Mouse (Mus musculus): ENCODE results near the gene Pdlim7. TPM values are rescaled to one million over a fixed set of nuclear protein-coding genes. Genes with fewer than 3 reads are reported as not detected.

Pdlim7 gene
- polyA plus RNA-seq, 1 experiment from 2014 or later = 240 TPM

GRCm38 (mm10) chr13:55449205-55449604, 64.3 kb downstream of the Pdlim7 start:
- no peak overlapping the region for H3K4me2 ChIP-seq (ENCODE audit: low read depth, low read length)
- peaks cover 17% of the 10 kb centered on the region for H3K36me3 ChIP-seq (ENCODE audit: control insufficient read depth, insufficient read depth, low read length)

DNA sequence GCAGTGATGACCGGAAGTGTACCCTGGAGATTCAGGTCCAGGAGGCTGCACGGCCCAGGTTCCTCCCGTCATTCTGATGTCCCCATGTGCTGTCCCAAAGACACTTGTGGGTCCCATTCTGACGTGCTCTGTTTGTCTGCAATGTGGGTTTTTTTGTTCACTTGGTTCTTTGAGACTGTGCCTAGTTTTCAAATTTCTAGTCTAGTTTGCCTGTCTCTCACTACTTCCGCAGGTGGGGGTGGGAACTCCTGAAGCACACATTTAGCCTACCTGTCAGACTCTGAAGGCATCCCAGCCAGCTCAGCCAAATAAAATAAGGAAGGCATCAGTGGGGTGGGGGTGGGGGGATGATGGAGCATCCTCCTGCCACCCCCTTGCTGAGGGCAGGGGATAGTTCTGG, 65.3 kb downstream of the Pdlim7 start:
- Histone ChIP-seq H3K4me2 (ENCODE audit: low read depth, low read length) (no peak overlapping the region), H3K27me3 (ENCODE audit: control insufficient read depth, insufficient read depth, low read length) (no peaks in the 10 kb centered on the region), H3K4me1 (ENCODE audit: control insufficient read depth, insufficient read depth, low read length) (peaks cover 25% of the 10 kb centered on the region), H3K4me3 (replicated peaks; ENCODE audit: low read length) (no peak overlapping the region), H3K9me3 (replicated peaks; ENCODE audit: control insufficient read depth, low read length) (no peaks in the 10 kb centered on the region), H3K27ac (ENCODE audit: low read length) (no peak overlapping the region), H3K9ac (ENCODE audit: low read length) (no peak overlapping the region), H3K36me3 (ENCODE audit: control insufficient read depth, insufficient read depth, low read length) (peaks cover 16% of the 10 kb centered on the region)
- WGBS = 91% methylated on average over 5 of the region's 5 CpGs
- no peak for ATAC-seq (ENCODE audit: insufficient read depth, low FRiP score)

More at GRCm38 (mm10) chr13:55449205-55449604, 64.3 kb downstream of the Pdlim7 start:
- peaks cover 17% of the 10 kb centered on the region for H3K4me1 ChIP-seq (ENCODE audit: control insufficient read depth, insufficient read depth, low read length)
- no peak for ATAC-seq (ENCODE audit: insufficient read depth, low FRiP score)
- WGBS = 92% methylated on average over 9 of the region's 9 CpGs
- no peaks in the 10 kb centered on the region for H3K9me3 ChIP-seq (replicated peaks; ENCODE audit: control insufficient read depth, low read length)
- H3K27me3 ChIP-seq (ENCODE audit: control insufficient read depth, insufficient read depth, low read length) = no peaks in the 10 kb centered on the region
- H3K27ac ChIP-seq (ENCODE audit: low read length) = no peak overlapping the region
- no peak overlapping the region for H3K4me3 ChIP-seq (replicated peaks; ENCODE audit: low read length)
- no peak overlapping the region for H3K9ac ChIP-seq (ENCODE audit: low read length)

GRCm38 (mm10) chr13:55447543-55447943, 65.9 kb downstream of the Pdlim7 start:
- H3K9me3 ChIP-seq (replicated peaks; ENCODE audit: control insufficient read depth, low read length) = no peaks in the 10 kb centered on the region
- no peak for ATAC-seq (ENCODE audit: insufficient read depth, low FRiP score)
- no peak overlapping the region for H3K27ac ChIP-seq (ENCODE audit: low read length)
- H3K4me1 ChIP-seq (ENCODE audit: control insufficient read depth, insufficient read depth, low read length) = peaks cover 25% of the 10 kb centered on the region
- peak overlapping the region; percentile 4; the same call in 1 of the 2 replicates for H3K9ac ChIP-seq (ENCODE audit: low read length)
- H3K4me2 ChIP-seq (ENCODE audit: low read depth, low read length) = no peak overlapping the region
- peaks cover 10% of the 10 kb centered on the region for H3K36me3 ChIP-seq (ENCODE audit: control insufficient read depth, insufficient read depth, low read length)
- no peaks in the 10 kb centered on the region for H3K27me3 ChIP-seq (ENCODE audit: control insufficient read depth, insufficient read depth, low read length)
- no peak overlapping the region for H3K4me3 ChIP-seq (replicated peaks; ENCODE audit: low read length)
- WGBS = 48% methylated on average over 3 of the region's 3 CpGs

GRCm38 (mm10) chr13:55446483-55447105, 66.9 kb downstream of the Pdlim7 start:
- H3K4me3 ChIP-seq (replicated peaks; ENCODE audit: low read length) = peak overlapping the region; percentile 92
- no peak for ATAC-seq (ENCODE audit: insufficient read depth, low FRiP score)
- no peaks in the 10 kb centered on the region for H3K27me3 ChIP-seq (ENCODE audit: control insufficient read depth, insufficient read depth, low read length)
- peak overlapping the region; percentile 95 for H3K9ac ChIP-seq (ENCODE audit: low read length)
- no peaks in the 10 kb centered on the region for H3K9me3 ChIP-seq (replicated peaks; ENCODE audit: control insufficient read depth, low read length)
- peaks cover 7% of the 10 kb centered on the region for H3K36me3 ChIP-seq (ENCODE audit: control insufficient read depth, insufficient read depth, low read length)
- peak overlapping the region; percentile 97 for H3K4me2 ChIP-seq (ENCODE audit: low read depth, low read length)
- H3K27ac ChIP-seq (ENCODE audit: low read length) = no peak overlapping the region; the same call in 1 of the 2 replicates
- peaks cover 25% of the 10 kb centered on the region for H3K4me1 ChIP-seq (ENCODE audit: control insufficient read depth, insufficient read depth, low read length)
- 70% methylated on average over 6 of the region's 6 CpGs for WGBS

Small RNA genes lying within 50 kb of the gene (microRNA-seq; reads per million reads assigned to microRNA genes)
- not detected for gene Mir6943
- 7.4 reads per million, percentile 29 among the genes with 10 or more reads in this experiment for gene Mir6944
- 3.3 reads per million, percentile 19 among the genes with 10 or more reads in this experiment for gene Mir6945

Other genes with a start within 250 kb of the Pdlim7 start
- 444 and 484 TPM in 2 replicates for gene Prelid1, start 193.2 kb downstream of the Pdlim7 start, polyA plus RNA-seq (2015; fragmentation: Nextera tagmentation; extraction: Ambion mirVana)
- gene Rab24, start 191.7 kb downstream of the Pdlim7 start, polyA plus RNA-seq (2015; fragmentation: Nextera tagmentation; extraction: Ambion mirVana) = 76.2 and 79.2 TPM in 2 replicates
- gene Mxd3, start 183.9 kb downstream of the Pdlim7 start, polyA plus RNA-seq (2015; fragmentation: Nextera tagmentation; extraction: Ambion mirVana) = 31.8 and 35.5 TPM in 2 replicates
- 112 and 113 TPM in 2 replicates for gene Lman2, start 150.9 kb downstream of the Pdlim7 start, polyA plus RNA-seq (2015; fragmentation: Nextera tagmentation; extraction: Ambion mirVana)
- 1.00 and 1.6 TPM in 2 replicates for gene Rgs14, start 143.9 kb downstream of the Pdlim7 start, polyA plus RNA-seq (2015; fragmentation: Nextera tagmentation; extraction: Ambion mirVana)
- 0.14 and 0.17 TPM in 2 replicates for gene Slc34a1, start 115.5 kb downstream of the Pdlim7 start, polyA plus RNA-seq (2015; fragmentation: Nextera tagmentation; extraction: Ambion mirVana)
- not detected in 2 replicates for gene Pfn3, start 98.4 kb downstream of the Pdlim7 start, polyA plus RNA-seq (2015; fragmentation: Nextera tagmentation; extraction: Ambion mirVana)
- 4.5 and 5.6 TPM in 2 replicates for gene F12, start 86.9 kb downstream of the Pdlim7 start, polyA plus RNA-seq (2015; fragmentation: Nextera tagmentation; extraction: Ambion mirVana)
- 14.6 TPM in 2 replicates for gene Grk6, start 68.6 kb downstream of the Pdlim7 start, polyA plus RNA-seq (2015; fragmentation: Nextera tagmentation; extraction: Ambion mirVana)
- 0.22 and 0.26 TPM in 2 replicates for gene Prr7, start 49.4 kb downstream of the Pdlim7 start, polyA plus RNA-seq (2015; fragmentation: Nextera tagmentation; extraction: Ambion mirVana)
- 111 and 113 TPM in 2 replicates for gene Dbn1, start 25.6 kb downstream of the Pdlim7 start, polyA plus RNA-seq (2015; fragmentation: Nextera tagmentation; extraction: Ambion mirVana)
- 4.7 and 4.9 TPM in 2 replicates for gene Dok3, start 15.6 kb upstream of the Pdlim7 start, polyA plus RNA-seq (2015; fragmentation: Nextera tagmentation; extraction: Ambion mirVana)
- 52.5 and 53.4 TPM in 2 replicates for gene Ddx41, start 23.0 kb upstream of the Pdlim7 start, polyA plus RNA-seq (2015; fragmentation: Nextera tagmentation; extraction: Ambion mirVana)
- 26.1 and 30.1 TPM in 2 replicates for gene Fam193b, start 57.4 kb upstream of the Pdlim7 start, polyA plus RNA-seq (2015; fragmentation: Nextera tagmentation; extraction: Ambion mirVana)
- gene Tmed9, start 60.1 kb upstream of the Pdlim7 start, polyA plus RNA-seq (2015; fragmentation: Nextera tagmentation; extraction: Ambion mirVana) = 162 and 167 TPM in 2 replicates
- 20.5 and 24.5 TPM in 2 replicates for gene B4galt7, start 86.2 kb upstream of the Pdlim7 start, polyA plus RNA-seq (2015; fragmentation: Nextera tagmentation; extraction: Ambion mirVana)
- gene Caml, start 109.3 kb upstream of the Pdlim7 start, polyA plus RNA-seq (2015; fragmentation: Nextera tagmentation; extraction: Ambion mirVana) = 44.3 and 52.8 TPM in 2 replicates
- 31.2 and 32.5 TPM in 2 replicates for gene Ddx46, start 121.4 kb upstream of the Pdlim7 start, polyA plus RNA-seq (2015; fragmentation: Nextera tagmentation; extraction: Ambion mirVana)
- 47.6 and 50.5 TPM in 2 replicates for gene B230219D22Rik, start 179.4 kb upstream of the Pdlim7 start, polyA plus RNA-seq (2015; fragmentation: Nextera tagmentation; extraction: Ambion mirVana)
- 76.6 and 80.1 TPM in 2 replicates for gene Txndc15, start 201.0 kb upstream of the Pdlim7 start, polyA plus RNA-seq (2015; fragmentation: Nextera tagmentation; extraction: Ambion mirVana)
- gene Pcbd2, start 213.7 kb upstream of the Pdlim7 start, polyA plus RNA-seq (2015; fragmentation: Nextera tagmentation; extraction: Ambion mirVana) = 68.8 and 72.1 TPM in 2 replicates